Mouse (Mus musculus): ENCODE measurements around the gene Stk39. TPM values are rescaled to one million over a fixed set of nuclear protein-coding genes. Genes with fewer than 3 reads are reported as not detected.

The Stk39 gene
- not detected in 2 replicates for polyA plus RNA-seq (2012)

DNA sequence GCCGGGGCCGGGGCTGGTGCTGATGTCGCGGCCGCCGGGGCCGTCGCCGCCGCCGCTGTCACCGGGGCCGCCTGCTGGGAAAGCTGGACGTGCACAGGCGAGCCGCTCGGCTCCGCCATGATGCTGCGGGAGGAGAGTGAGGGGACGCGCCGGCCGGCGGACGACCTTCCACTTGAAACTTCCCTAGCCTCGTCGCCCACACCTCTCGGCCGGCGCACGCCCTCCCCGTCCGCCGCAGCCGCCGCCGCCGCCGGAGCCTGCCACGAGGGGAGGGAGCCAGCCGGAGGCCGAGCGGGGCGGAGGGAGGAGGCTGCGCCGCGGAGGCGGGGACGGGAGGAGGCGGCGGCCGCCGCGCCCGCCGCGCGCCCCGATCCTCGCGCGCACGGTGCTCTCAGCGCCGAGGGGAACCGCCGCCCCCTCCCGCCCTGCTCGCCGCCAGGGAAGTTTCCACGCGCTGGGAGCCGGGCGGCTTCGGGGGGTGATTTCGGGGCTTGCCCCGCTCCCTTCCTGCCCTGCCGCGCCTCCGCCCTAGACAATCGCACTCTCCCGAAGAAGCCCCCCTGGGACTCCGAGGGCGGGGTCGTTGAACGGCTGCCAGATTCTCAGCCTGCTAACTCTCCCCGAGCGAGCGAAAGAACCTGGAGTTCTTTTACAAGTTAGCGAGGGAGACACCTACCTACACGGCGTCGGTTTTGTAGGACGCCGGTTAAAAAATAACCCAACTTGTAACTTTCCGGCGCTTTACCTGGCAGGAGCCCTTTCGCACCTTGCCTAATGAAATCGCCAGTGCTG lies at the start of gene Stk39:
TSS of gene Stk39 (minus strand) at position 510 of the 792 bp plus-strand sequence.
- no peak for TF ChIP-seq GATA1 (IDR thresholded peaks at IDR 0.05; ENCODE audit: low read length)

DNA sequence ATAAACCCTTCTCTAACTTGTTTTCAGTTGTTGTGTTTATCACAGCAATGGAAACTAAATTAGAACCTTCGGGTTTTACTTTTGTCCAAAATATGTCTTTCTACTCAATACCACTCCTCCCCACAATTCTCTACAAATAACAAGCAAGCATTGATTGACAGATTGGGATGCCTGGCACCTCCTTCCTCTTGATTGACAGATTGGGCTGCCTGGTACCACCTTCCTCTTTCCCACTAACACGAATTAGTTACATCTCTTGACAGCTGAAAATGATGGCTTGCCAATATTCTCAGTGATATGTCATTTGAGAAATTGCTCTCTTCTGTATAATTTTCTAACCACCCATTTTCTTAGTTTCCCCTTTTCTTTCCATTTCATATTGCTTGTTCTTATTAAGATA lies 43.3 kb upstream of the Stk39 start:
- no peak for TF ChIP-seq GATA1 (IDR thresholded peaks at IDR 0.05; ENCODE audit: low read length)

DNA sequence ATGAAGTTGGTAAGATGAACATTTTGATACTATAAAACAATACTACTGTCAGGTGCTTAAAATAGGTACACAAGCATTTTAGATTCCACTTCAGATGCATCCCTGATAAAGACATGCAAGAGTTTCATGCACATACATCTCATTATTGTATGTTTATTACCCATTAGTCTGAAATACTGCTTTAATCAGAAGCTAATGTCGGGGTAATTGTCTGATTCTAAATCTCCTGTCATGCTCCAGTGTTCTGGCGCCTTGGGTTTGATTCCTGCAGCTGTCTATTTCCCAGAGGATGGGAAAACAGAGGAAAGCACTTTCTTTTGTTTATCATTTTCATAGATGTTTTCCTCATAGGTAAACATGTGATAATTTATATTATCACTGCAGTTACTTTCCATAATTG lies 31.1 kb upstream of the Stk39 start:
- no peak for TF ChIP-seq GATA1 (IDR thresholded peaks at IDR 0.05; ENCODE audit: low read length)

DNA sequence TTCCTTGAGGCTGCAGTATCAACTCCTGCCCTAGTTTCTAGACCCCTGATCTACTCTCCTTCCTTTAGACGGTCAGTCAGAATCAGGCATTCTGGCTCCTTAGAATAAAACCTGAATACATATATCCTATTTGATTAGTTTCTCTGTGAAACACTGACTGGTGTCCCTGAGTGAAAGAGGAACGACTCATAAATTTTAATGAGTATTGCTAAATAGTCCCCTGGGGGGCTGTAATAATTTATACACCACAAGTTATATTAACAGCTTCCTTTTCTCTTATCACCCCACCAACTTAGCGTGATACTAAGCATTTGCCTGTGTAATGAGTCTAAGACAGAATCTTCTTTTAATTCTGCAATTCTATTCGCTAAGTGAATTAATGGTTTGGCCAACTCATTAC lies 30.7 kb upstream of the Stk39 start:
- TF ChIP-seq GATA1 (IDR thresholded peaks at IDR 0.05; ENCODE audit: low read length): no peak

DNA sequence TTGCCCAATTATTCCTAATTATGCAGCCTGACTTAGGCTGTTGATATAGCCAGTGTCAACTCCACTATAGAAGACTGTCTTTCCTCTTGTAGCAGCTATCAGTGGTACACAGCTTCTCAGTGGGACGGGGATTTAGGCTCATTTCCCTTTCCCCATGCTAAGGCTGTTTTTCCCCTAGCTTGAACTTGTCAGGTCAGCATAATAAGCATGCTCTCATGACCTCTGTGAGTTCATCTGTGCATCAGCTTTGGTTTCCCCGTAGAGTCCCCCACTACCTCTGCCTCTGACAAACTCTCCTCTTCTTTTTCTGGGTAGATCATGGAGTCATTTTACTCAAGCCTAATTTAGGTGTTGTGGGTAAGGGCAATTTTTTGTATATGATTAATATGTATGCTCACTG lies 30.2 kb upstream of the Stk39 start:
- no peak for TF ChIP-seq GATA1 (IDR thresholded peaks at IDR 0.05; ENCODE audit: low read length)

DNA sequence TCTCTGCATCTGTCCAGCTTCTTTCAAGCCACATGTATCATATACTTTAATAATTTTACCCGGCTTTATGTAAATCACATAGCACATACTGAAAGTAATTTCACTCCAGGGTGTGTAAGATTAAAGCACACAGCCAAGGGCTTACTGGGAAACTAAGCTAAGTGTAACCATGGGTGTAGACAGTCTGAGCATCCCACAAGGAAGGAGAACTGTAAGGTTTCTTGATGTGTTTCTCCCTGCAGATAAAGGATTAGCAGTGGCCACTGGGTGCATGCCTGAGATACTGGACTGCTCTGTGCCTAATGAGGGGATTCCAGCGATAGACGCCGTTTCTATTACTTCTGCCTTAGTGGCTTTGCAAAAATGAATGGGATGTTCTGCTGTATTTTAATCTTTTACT lies 14.2 kb upstream of the Stk39 start:
- TF ChIP-seq GATA1 (IDR thresholded peaks at IDR 0.05; ENCODE audit: low read length): no peak

DNA sequence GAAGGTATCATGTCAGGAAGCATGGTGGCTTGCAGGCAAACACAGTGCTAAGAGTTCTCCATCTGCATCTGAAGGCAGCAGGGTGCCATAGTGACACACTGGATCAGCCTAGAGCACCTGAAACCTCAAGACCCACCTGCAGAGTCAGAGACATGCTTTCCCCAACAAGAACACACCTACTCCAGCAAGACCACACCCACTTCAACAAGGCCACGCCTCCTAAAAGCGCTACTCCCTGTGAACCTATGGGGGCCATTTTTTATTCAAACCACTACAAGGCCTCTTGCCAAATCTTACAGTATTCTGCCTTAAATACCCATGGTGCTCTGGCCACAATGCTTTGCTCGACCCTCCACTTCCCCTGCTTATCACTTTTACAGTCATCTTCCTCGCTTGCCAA lies 13.1 kb upstream of the Stk39 start:
- TF ChIP-seq GATA1 (IDR thresholded peaks at IDR 0.05; ENCODE audit: low read length): no peak

DNA sequence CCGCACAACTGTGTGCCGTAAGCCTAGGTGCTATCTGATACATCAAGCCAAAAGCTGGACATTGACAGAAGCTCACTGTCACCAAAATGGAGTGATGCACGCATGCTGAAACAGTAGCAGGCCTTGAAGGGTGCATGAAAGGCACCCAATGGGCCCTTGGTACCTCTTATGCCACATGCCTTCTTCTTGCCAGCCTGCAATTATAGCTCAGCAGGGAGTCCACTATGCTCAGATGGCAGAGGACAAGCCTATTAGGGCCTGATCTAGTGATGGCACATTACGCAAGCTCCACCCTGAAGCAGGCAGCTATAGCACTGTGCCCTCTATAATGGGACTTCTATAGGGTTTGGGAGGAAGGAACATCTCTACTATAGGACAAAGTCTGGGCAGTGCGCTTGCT lies 10.8 kb upstream of the Stk39 start:
- no peak for TF ChIP-seq GATA1 (IDR thresholded peaks at IDR 0.05; ENCODE audit: low read length)

DNA sequence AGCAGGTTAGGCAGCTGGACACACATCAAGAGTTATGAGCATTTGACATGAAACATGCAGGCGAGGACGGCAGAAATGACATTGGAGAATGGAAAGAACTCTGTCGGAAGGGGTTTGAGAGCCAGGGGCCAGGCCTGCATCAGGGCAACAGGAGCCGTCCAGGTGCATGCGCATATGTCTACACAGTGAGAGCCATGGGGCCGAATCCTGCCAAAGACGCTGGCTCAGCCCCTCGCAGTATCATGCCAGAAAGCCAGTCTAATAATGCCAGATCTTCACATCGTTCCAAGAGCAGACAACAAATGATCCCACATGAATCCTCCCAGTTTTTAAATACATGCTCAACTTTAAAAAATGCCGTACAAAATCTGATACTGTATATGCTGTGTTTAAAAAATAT lies 7.8 kb upstream of the Stk39 start:
- no peak for TF ChIP-seq GATA1 (IDR thresholded peaks at IDR 0.05; ENCODE audit: low read length)

DNA sequence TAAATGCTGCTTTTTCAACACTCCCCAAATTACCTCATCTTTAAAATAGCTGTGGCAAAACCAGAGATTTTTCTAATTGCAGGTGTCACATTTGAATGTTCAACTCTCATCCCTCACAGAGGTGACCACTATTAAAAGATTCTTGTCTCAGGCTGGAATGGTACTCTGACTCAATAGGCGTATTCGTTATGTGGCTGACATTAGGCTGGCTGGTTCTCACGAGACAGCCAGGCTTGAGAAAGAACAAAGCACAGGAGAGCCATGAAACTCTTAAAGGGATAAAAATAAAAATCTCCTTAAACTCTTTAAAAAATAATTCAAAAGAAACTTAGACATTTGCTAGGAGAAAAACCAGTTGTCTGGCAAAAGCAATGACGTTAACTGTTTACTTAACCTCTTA lies 853 bp upstream of the Stk39 start:
- TF ChIP-seq GATA1 (IDR thresholded peaks at IDR 0.05; ENCODE audit: low read length): no peak

DNA sequence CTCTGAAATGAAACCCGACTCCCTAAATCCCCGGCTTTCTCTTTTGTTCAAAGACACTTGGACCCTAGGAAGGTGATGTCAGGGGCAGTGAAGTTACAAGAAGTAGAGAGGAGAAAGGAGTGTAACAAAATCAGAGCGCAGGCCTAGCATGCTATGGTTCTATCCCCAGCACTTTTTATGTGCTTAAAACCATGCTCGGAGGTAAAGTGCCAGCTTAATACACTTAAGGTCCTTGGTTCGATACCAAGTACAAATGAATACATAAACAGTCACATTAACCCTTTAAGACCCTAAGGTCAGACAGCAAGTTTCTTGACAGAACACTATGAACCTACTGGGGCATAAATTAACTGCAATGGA lies 463 bp upstream of the Stk39 start:
- TF ChIP-seq GATA1 (IDR thresholded peaks at IDR 0.05; ENCODE audit: low read length): no peak

DNA sequence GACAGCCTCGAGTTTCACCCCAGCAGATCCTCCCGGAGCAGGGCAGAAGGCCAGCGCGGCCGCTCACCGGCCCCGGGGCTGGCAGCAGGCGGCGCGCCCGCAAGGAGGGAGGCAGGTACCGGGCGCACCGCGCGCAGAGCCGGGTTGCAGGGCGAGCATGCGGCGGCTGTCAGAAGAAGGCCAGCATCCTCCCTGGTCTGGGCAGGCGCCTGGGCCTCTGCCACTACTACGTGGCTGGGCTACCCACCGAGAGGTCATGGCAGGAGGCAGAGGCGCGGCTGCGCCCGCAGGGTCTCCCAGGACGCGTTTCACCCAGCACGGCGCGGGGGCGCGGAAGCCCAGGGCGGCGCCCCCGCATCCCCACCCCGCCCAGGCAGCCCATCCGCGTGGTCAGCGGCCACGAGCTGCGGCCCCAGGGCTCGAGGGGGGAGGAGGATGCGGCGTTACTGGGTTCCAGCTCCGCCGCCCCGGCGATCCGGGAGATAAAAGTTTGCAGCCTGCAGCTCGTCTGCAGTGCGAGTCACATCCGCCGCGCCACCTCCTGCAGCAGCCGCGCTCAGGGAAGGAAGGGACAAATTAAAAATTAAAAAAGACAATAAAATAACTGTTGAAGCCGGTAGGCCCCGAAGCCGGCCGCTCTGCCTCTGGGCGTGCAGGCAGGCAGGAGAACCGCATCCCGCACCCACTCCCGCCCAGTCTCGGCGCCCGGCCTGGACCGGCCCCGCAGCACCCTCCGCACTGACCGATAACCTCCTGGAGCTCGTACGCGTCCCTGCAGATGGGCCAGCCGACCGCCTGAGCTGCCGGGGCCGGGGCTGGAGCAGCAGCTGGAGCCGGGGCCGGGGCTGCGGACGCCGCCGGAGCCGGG lies 943 bp downstream of the Stk39 start:
- TF ChIP-seq GATA1 (IDR thresholded peaks at IDR 0.05; ENCODE audit: low read length): no peak

DNA sequence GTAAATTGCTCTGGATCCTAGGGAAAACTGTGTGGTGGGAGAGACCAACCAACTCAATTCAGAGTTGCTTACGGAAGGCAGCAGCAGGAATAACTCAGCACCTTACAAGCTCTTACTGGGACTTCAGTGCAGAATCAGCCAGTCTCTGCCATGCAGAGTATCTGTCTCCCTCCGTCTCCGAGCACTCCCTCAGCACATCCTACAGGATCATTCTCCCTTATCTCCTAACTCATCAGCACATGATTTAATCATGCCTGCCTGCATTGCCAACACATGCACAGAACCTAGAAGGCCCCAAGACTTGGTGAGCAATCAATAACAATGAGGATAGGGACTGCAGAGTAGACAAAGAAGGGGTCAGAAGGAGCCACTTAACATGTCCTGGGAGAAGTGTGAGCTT lies 2.6 kb downstream of the Stk39 start:
- TF ChIP-seq GATA1 (IDR thresholded peaks at IDR 0.05; ENCODE audit: low read length): no peak

DNA sequence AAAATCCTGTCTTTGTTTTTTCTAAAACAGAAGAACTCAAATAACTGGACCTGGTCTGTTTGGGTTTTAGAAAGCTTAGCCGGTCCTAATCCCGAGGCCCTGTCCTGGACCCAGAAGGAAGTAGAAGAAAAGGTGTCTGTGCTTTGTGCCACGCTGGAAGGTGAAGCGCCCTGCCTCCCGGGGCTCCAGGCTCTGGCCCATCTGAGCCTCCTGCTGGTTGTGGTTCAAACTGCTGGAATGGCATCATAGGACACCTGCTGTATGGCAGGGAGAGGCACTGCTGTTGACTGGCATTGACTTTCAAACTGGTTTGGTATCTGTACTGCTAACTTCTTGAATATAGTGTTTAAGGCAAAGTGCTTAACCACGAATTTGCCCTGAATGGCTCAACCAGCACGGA lies 3.4 kb downstream of the Stk39 start:
- TF ChIP-seq GATA1 (IDR thresholded peaks at IDR 0.05; ENCODE audit: low read length): no peak

DNA sequence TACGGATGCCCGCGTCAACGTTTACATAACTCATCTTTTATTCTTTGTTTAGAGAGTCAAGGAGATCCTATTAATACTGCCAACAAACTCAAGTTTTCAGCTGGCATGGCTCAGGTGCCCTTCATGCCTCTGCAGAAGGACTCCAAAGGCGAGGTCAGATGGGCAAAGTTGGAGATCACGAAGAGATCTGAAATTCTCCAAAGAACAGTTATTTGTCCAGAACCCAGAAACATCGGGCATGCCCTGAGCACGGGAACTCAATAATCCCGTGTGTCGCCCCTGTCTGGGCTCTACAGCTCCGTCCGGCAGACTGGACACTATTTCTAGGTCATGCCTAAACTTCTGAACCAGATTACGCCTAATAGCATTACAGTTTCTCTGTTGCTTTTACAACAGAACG lies 3.8 kb downstream of the Stk39 start:
- no peak for TF ChIP-seq GATA1 (IDR thresholded peaks at IDR 0.05; ENCODE audit: low read length)

DNA sequence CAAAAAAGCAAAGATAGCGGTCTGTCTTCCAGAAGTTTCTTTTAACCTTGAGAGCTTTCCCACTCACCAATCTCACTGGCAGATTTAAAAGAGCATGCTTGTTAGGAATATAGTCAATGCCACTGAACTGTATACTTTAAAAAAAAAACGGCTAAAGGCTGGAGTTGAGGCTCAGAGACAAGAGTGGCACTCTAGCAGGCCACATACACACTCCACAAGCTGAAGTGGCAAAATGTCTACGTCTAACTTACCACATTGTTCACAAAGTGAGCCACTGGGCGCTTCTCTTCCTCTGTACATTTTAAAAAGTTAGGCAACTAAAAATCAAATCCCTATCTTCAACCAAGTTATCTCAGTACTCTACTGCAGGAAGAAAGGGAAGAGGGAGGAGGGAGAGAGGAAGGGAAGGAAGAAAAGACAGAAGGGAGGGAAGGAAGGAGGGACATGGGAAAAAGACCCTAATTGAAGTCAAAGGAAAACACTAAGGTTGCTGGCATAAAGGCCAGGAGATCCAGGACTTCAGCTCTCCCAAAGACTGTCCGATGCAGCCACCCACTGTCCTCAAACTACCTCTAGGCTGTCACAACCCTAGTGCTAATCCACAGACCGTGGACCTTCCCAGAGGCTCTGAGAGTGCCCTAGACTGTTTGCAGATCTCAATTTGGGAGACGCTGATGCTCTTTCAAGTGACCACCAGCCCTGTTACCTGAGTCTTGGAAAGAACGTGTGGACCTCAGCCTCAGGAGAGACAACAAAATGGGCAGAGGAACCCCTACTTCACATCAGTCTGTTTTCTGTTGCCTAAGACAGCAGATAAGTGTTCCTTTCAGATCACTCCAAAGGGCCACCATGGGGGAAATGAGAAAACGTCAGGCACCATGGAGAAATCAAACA lies 4.7 kb downstream of the Stk39 start:
- TF ChIP-seq GATA1 (IDR thresholded peaks at IDR 0.05; ENCODE audit: low read length): no peak

All from G1E-ER4 (cell line).